Mouse (Mus musculus): Measurements from ENCODE around the gene Abt1.

DNA sequence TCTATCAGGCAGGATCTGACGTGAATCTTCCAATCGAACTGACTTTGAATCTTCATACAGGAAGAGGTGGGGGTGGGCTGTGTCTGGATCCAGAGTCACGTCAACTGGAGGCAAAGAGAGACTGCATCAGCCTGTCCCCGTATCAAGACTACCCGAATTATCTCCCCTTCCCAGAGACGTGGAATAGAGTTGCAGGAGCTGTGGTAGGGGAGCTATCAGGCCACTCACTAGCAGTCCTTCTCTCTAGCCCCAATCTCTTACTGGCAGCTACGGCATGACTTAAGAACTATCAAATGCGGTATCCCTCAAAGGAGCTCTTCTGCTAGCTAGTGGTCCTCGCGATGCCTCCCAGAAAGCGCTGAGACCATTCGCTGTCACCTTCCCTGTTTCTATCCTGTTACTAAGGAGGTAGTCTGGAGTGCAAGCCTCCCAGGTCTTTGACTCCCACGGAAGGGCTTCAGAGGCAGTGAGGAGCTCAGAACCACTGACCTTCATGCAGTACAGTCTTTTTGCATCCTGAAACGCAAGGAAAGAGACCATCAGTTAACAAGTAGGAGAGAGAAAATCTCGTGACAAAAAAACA, 35.7 kb upstream of the Abt1 start:
- no peak for TF ChIP-seq CTCF (IDR thresholded peaks at IDR 0.05; ENCODE audit: low read depth)
- TF ChIP-seq EP300 (optimal IDR thresholded peaks at IDR 0.05): no peak
